Mouse (Mus musculus): ENCODE measurements around the gene Lypd6b.
A peak's percentile ranks its signal among the peaks of the same experiment; 100 is the strongest.

Gene Lypd6b

DNA sequence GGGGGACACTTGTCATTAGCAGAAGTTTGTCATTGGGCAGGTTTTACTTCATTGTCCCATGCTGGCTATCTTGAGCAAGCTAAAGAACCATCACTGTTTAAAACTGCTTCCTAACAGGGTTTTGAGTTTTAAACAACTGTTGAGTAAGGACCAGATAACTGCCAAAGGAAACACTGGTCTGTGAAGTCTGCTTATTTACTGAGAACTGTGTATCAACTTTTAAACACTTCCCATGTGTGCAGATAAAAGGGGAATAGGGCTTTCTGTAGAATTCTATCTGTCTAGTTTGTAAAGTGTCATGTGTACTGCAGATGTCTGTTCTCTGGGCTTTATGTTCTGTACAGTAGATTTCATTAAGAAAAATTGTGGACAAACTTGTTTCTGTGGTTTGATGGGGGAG, 13.3 kb upstream of the Lypd6b start:
- Histone ChIP-seq H3K27me3 (ENCODE audit: insufficient read depth, low read length) (no peaks in the 10 kb centered on the region), H3K4me1 (replicated peaks; ENCODE audit: low read depth, low read length) (peaks cover 7% of the 10 kb centered on the region), H3K4me3 (replicated peaks; ENCODE audit: low read length) (no peak overlapping the region), H3K9me3 (ENCODE audit: low read length) (0 out of 2 replicates have a peak, but pooled peaks cover 4% of the 10 kb centered on the region), H3K36me3 (ENCODE audit: insufficient read depth, low read length) (peaks cover 3% of the 10 kb centered on the region; the same call in 1 of the 2 replicates)
- TF ChIP-seq CTCF (conservative IDR thresholded peaks at IDR 0.05; ENCODE audit: low read length) (no peak), NANOG (IDR thresholded peaks at IDR 0.05; ENCODE audit: borderline replicate concordance, low read length) (no peak), POU5F1 (IDR thresholded peaks at IDR 0.05; ENCODE audit: borderline replicate concordance, low read length) (no peak)

DNA sequence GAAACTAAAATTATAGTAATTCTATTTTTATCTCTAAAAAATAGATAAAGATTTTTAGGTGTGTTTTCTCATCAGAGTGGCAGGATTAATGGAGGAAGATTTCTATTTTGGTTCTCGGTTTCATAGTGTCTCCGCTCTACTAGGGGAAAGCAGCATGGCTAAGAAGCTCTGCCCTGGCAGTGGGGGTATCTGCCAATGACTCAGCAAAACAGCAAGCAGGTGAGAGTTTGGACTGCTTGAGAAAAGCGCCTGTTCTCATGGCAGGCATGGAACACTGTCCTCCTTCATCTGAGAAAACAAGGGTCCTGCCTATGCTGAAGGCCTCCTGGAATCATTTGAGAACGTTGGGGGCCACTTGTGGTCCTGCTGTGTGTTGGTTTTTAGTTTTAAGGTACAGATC, 12.3 kb upstream of the Lypd6b start:
- Histone ChIP-seq H3K4me3 (replicated peaks; ENCODE audit: low read length) (no peak overlapping the region), H3K4me1 (replicated peaks; ENCODE audit: low read depth, low read length) (peaks cover 7% of the 10 kb centered on the region), H3K27me3 (ENCODE audit: insufficient read depth, low read length) (no peaks in the 10 kb centered on the region), H3K9me3 (ENCODE audit: low read length) (peaks cover 11% of the 10 kb centered on the region; the same call in 1 of the 2 replicates), H3K36me3 (ENCODE audit: insufficient read depth, low read length) (no peaks in the 10 kb centered on the region)
- TF ChIP-seq NANOG (IDR thresholded peaks at IDR 0.05; ENCODE audit: borderline replicate concordance, low read length): no peak
- no peak for TF ChIP-seq CTCF (conservative IDR thresholded peaks at IDR 0.05; ENCODE audit: low read length)
- TF ChIP-seq POU5F1 (IDR thresholded peaks at IDR 0.05; ENCODE audit: borderline replicate concordance, low read length): no peak

DNA sequence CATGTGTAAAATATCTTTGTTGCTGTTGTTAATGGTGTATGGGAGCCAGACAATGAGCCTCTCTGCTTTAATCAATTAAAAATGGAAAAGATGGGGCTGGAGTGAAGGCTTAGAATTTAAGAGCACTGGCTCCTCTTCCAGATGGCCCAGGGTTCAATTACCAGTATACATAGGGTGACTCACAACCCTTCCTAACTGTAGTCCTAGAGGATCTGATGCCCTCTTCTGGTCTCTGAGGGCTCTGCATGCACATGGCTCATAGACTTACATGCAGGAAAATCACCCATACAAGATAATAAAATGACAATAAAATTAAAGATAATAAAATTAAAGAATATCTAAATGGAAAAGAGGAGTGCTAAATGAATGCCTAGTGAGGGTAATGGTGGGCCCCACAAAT, 11.8 kb upstream of the Lypd6b start:
- H3K36me3 ChIP-seq (ENCODE audit: insufficient read depth, low read length): no peaks in the 10 kb centered on the region

GRCm38 (mm10) chr2:49776407-49776806, 11.1 kb upstream of the Lypd6b start:
- Histone ChIP-seq H3K27me3 (ENCODE audit: insufficient read depth, low read length) (no peaks in the 10 kb centered on the region), H3K4me1 (replicated peaks; ENCODE audit: low read depth, low read length) (peaks cover 7% of the 10 kb centered on the region), H3K4me3 (replicated peaks; ENCODE audit: low read length) (no peak overlapping the region), H3K36me3 (ENCODE audit: insufficient read depth, low read length) (no peaks in the 10 kb centered on the region), H3K9me3 (ENCODE audit: low read length) (peaks cover 11% of the 10 kb centered on the region; the same call in 1 of the 2 replicates)
- no peak for TF ChIP-seq CTCF (conservative IDR thresholded peaks at IDR 0.05; ENCODE audit: low read length)
- no peak for TF ChIP-seq NANOG (IDR thresholded peaks at IDR 0.05; ENCODE audit: borderline replicate concordance, low read length)
- no peak for TF ChIP-seq POU5F1 (IDR thresholded peaks at IDR 0.05; ENCODE audit: borderline replicate concordance, low read length)

More for the DNA sequence above, 11.8 kb upstream of the Lypd6b start:
- Histone ChIP-seq H3K27me3 (ENCODE audit: insufficient read depth, low read length) (no peaks in the 10 kb centered on the region), H3K4me1 (replicated peaks; ENCODE audit: low read depth, low read length) (peaks cover 7% of the 10 kb centered on the region), H3K9me3 (ENCODE audit: low read length) (peaks cover 11% of the 10 kb centered on the region; the same call in 1 of the 2 replicates), H3K4me3 (replicated peaks; ENCODE audit: low read length) (no peak overlapping the region)
- TF ChIP-seq CTCF (conservative IDR thresholded peaks at IDR 0.05; ENCODE audit: low read length): peak; percentile 49
- TF ChIP-seq POU5F1 (IDR thresholded peaks at IDR 0.05; ENCODE audit: borderline replicate concordance, low read length): no peak

- H3K4me1 ChIP-seq (replicated peaks; ENCODE audit: low read depth, low read length): peaks cover 12% of the 10 kb centered on the region
- no peaks in the 10 kb centered on the region for H3K9me3 ChIP-seq (ENCODE audit: low read length)
- H3K27me3 ChIP-seq (ENCODE audit: insufficient read depth, low read length): peaks cover 65% of the 10 kb centered on the region
- no peaks in the 10 kb centered on the region for H3K36me3 ChIP-seq (ENCODE audit: insufficient read depth, low read length)
- TF ChIP-seq CTCF (conservative IDR thresholded peaks at IDR 0.05; ENCODE audit: low read length): no peak
- no peak for TF ChIP-seq NANOG (IDR thresholded peaks at IDR 0.05; ENCODE audit: borderline replicate concordance, low read length)
- TF ChIP-seq POU5F1 (IDR thresholded peaks at IDR 0.05; ENCODE audit: borderline replicate concordance, low read length): no peak
- peak overlapping the region; percentile 83 for H3K4me3 ChIP-seq (replicated peaks; ENCODE audit: low read length)
These were observed 547 bp downstream of the Lypd6b start for GRCm38 (mm10) chr2:49788051-49788418.

- no peaks in the 10 kb centered on the region for H3K36me3 ChIP-seq (ENCODE audit: insufficient read depth, low read length)
- TF ChIP-seq CTCF (conservative IDR thresholded peaks at IDR 0.05; ENCODE audit: low read length) (no peak), NANOG (IDR thresholded peaks at IDR 0.05; ENCODE audit: borderline replicate concordance, low read length) (no peak), POU5F1 (IDR thresholded peaks at IDR 0.05; ENCODE audit: borderline replicate concordance, low read length) (no peak)
- no peaks in the 10 kb centered on the region for H3K9me3 ChIP-seq (ENCODE audit: low read length)
- no peak overlapping the region for H3K4me3 ChIP-seq (replicated peaks; ENCODE audit: low read length)
- H3K4me1 ChIP-seq (replicated peaks; ENCODE audit: low read depth, low read length): peaks cover 12% of the 10 kb centered on the region
- H3K27me3 ChIP-seq (ENCODE audit: insufficient read depth, low read length): peaks cover 65% of the 10 kb centered on the region
These were observed 1.2 kb downstream of the Lypd6b start for GRCm38 (mm10) chr2:49788643-49789042.

DNA sequence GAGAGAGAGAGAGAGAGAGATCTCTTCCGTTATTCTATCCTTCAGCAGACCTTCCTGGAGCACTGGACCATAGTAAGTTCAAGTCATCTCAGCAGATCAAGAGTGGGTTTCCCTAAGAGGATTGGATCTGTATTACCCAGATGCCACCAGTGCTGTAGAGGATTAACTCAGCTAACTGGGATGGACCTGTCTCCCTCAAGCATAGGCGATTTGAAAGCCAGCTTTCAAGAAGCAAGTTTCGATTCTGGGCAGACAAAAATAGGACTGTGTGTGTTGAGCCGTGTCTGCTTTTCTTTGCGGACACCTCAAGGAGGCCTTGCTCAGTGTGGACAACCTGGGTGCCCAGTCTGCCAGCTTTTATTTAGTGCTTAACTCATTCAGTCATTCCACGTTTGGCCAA, 1.6 kb downstream of the Lypd6b start:
- Histone ChIP-seq H3K9me3 (ENCODE audit: low read length) (no peaks in the 10 kb centered on the region), H3K36me3 (ENCODE audit: insufficient read depth, low read length) (no peaks in the 10 kb centered on the region), H3K4me1 (replicated peaks; ENCODE audit: low read depth, low read length) (peaks cover 12% of the 10 kb centered on the region), H3K4me3 (replicated peaks; ENCODE audit: low read length) (no peak overlapping the region), H3K27me3 (ENCODE audit: insufficient read depth, low read length) (peaks cover 62% of the 10 kb centered on the region)
- no peak for TF ChIP-seq POU5F1 (IDR thresholded peaks at IDR 0.05; ENCODE audit: borderline replicate concordance, low read length)
- no peak for TF ChIP-seq NANOG (IDR thresholded peaks at IDR 0.05; ENCODE audit: borderline replicate concordance, low read length)
- TF ChIP-seq CTCF (conservative IDR thresholded peaks at IDR 0.05; ENCODE audit: low read length): no peak

GRCm38 (mm10) chr2:49789504-49789903, 2.0 kb downstream of the Lypd6b start:
- H3K9me3 ChIP-seq (ENCODE audit: low read length): no peaks in the 10 kb centered on the region
- peaks cover 60% of the 10 kb centered on the region for H3K27me3 ChIP-seq (ENCODE audit: insufficient read depth, low read length)
- H3K4me3 ChIP-seq (replicated peaks; ENCODE audit: low read length): no peak overlapping the region
- H3K36me3 ChIP-seq (ENCODE audit: insufficient read depth, low read length): no peaks in the 10 kb centered on the region
- peaks cover 12% of the 10 kb centered on the region for H3K4me1 ChIP-seq (replicated peaks; ENCODE audit: low read depth, low read length)
- TF ChIP-seq NANOG (IDR thresholded peaks at IDR 0.05; ENCODE audit: borderline replicate concordance, low read length): no peak
- no peak for TF ChIP-seq POU5F1 (IDR thresholded peaks at IDR 0.05; ENCODE audit: borderline replicate concordance, low read length)
- no peak for TF ChIP-seq CTCF (conservative IDR thresholded peaks at IDR 0.05; ENCODE audit: low read length)

DNA sequence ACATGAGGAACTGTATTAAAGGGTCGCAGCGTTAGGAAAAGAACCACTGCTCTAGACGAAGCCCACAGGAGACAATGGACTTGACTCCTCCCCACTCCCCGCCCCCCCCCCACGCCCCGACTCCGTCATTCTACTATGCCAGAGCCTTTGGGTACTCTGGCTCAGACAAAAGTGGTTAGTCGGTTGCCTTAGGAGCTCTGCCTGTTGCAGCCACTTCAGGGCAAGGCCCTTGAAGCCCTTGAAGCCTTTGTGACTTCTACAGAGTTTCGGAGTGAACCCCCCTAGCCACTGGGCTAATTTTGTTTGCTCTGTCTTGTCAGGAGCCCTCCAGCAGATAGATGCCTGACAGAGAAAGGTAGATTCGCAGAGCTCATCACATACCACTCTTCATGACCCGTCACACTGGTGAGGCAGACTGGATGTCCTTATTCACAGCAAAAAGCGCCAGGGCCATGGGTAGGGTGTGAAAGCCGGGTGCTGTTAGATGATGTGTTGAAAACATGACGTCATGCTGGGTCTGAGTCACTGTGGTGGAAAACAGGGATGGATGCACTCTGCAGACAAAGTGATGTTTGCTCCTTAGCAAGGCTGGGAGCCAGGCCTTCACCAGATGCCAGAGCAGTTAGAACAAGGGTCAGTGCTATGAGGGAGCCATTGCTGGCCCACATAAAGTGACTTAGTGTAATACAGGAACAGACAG, 10.1 kb downstream of the Lypd6b start:
- H3K36me3 ChIP-seq (ENCODE audit: insufficient read depth, low read length): no peaks in the 10 kb centered on the region
- no peaks in the 10 kb centered on the region for H3K9me3 ChIP-seq (ENCODE audit: low read length)
- no peaks in the 10 kb centered on the region; the same call in 1 of the 2 replicates for H3K4me1 ChIP-seq (replicated peaks; ENCODE audit: low read depth, low read length)
- no peak overlapping the region for H3K4me3 ChIP-seq (replicated peaks; ENCODE audit: low read length)
- H3K27me3 ChIP-seq (ENCODE audit: insufficient read depth, low read length): no peaks in the 10 kb centered on the region
- TF ChIP-seq CTCF (conservative IDR thresholded peaks at IDR 0.05; ENCODE audit: low read length) (no peak), POU5F1 (IDR thresholded peaks at IDR 0.05; ENCODE audit: borderline replicate concordance, low read length) (no peak), NANOG (IDR thresholded peaks at IDR 0.05; ENCODE audit: borderline replicate concordance, low read length) (no peak)
